Mouse (Mus musculus): Measurements from ENCODE around the gene Fam136a.
"Not testable (repeated sequence)": the region's sequence is repeated elsewhere in the genome, so short reads cannot be mapped to it uniquely, and the experiment has no call there.

The Fam136a gene

GRCm38 (mm10) chr6:86365371-86366124, at the start of gene Fam136a:
Fam136a (plus strand) TSS chr6:86365646.
- peak; percentile 98 for DNase-seq (ENCODE audit: low read depth, low spot score)

GRCm38 (mm10) chr6:86317066-86317465, 48.4 kb upstream of the Fam136a start:
- no peak for DNase-seq (ENCODE audit: low read depth, low spot score)

- no peak for DNase-seq (ENCODE audit: low read depth, low spot score)
Measured at GRCm38 (mm10) chr6:86318855-86319254, 46.6 kb upstream of the Fam136a start.

GRCm38 (mm10) chr6:86322031-86322563, 43.3 kb upstream of the Fam136a start:
- DNase-seq (ENCODE audit: low read depth, low spot score), result no peak

GRCm38 (mm10) chr6:86322991-86323390, 42.5 kb upstream of the Fam136a start:
- no peak for DNase-seq (ENCODE audit: low read depth, low spot score)

GRCm38 (mm10) chr6:86324400-86324799, 41.0 kb upstream of the Fam136a start:
- DNase-seq (ENCODE audit: low read depth, low spot score), result no peak

GRCm38 (mm10) chr6:86325646-86326045, 39.8 kb upstream of the Fam136a start:
- DNase-seq (ENCODE audit: low read depth, low spot score), result no peak

GRCm38 (mm10) chr6:86326866-86327265, 38.6 kb upstream of the Fam136a start:
- DNase-seq (ENCODE audit: low read depth, low spot score), result no peak

- no peak for DNase-seq (ENCODE audit: low read depth, low spot score)
Measured at GRCm38 (mm10) chr6:86328369-86328768, 37.1 kb upstream of the Fam136a start.

GRCm38 (mm10) chr6:86329943-86330342, 35.5 kb upstream of the Fam136a start:
- DNase-seq (ENCODE audit: low read depth, low spot score), result no peak

- no peak for DNase-seq (ENCODE audit: low read depth, low spot score)
Measured at GRCm38 (mm10) chr6:86335121-86335849, 30.2 kb upstream of the Fam136a start.

GRCm38 (mm10) chr6:86335860-86336259, 29.6 kb upstream of the Fam136a start:
- no peak for DNase-seq (ENCODE audit: low read depth, low spot score)

- DNase-seq (ENCODE audit: low read depth, low spot score), result not testable (repeated sequence)
Measured at GRCm38 (mm10) chr6:86336340-86336739, 29.1 kb upstream of the Fam136a start.

- no peak for DNase-seq (ENCODE audit: low read depth, low spot score)
Measured at GRCm38 (mm10) chr6:86343656-86344055, 21.8 kb upstream of the Fam136a start.

- DNase-seq (ENCODE audit: low read depth, low spot score), result no peak
Measured at GRCm38 (mm10) chr6:86346063-86346462, 19.4 kb upstream of the Fam136a start.

GRCm38 (mm10) chr6:86349257-86349656, 16.2 kb upstream of the Fam136a start:
- no peak for DNase-seq (ENCODE audit: low read depth, low spot score)

GRCm38 (mm10) chr6:86354948-86355347, 10.5 kb upstream of the Fam136a start:
- DNase-seq (ENCODE audit: low read depth, low spot score), result no peak

GRCm38 (mm10) chr6:86356956-86357355, 8.5 kb upstream of the Fam136a start:
- DNase-seq (ENCODE audit: low read depth, low spot score), result no peak

GRCm38 (mm10) chr6:86360691-86361090, 4.8 kb upstream of the Fam136a start:
- DNase-seq (ENCODE audit: low read depth, low spot score), result no peak

- no peak for DNase-seq (ENCODE audit: low read depth, low spot score)
Measured at GRCm38 (mm10) chr6:86361373-86361772, 4.1 kb upstream of the Fam136a start.

- peak; percentile 75 for DNase-seq (ENCODE audit: low read depth, low spot score)
Measured at GRCm38 (mm10) chr6:86364442-86365141, 854 bp upstream of the Fam136a start.
